Mouse (Mus musculus) ES-Bruce4 (cell line): ENCODE measurements around the gene Oit3.

Source experiments
- CTCF ChIP-seq: IDR thresholded peaks from one replicate; pipeline ENCODE4 v1.8.1; 2011; ENCODE audit warnings: low read depth, low read length
- POLR2A ChIP-seq: IDR thresholded peaks from one replicate; pipeline ENCODE4 v1.8.1; 2011; ENCODE audit warnings: low read length; ENCODE audit not compliant: insufficient read depth

DNA sequence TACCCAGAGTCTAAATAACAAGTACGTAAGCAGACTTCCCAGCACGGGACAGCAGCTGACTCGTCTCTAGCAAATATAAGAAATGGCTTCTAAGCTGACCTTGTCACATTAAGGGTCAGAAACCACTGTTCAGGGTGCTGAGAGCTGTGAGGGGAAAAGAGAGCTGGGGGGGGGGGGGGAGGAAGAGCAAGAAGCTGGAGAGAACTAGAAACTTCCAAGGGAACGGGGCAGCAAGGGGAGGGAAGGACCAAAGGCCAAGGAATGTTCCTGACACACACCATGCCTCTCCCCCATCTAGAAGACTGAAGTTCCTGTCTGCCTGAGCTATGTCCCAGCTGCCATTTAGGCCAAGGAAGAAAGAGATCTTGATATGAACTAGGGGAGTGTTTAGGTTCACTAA, 15.2 kb downstream of the Oit3 start:
- TF ChIP-seq CTCF (no peak), POLR2A (no peak)
